Mouse (Mus musculus): ENCODE data around the gene Edem3.

DNA sequence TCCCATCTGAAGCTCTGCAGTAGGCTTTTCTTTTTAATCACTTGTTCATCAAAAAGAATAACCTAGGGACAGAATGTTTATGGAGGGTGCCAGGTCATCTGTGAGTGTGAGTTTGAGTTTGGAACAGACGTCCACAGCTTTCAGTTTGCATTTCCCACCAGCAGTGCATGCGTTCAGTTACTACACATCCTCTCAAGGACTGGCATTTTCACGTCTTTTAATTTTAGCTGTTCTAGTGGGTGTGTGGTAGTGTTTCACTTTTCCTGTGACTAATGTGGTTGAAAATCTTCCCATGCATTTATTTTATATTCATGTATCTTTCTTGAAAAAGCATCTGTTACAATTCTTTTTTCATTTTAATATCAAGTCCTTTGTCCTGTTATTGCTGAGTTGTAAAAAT, 9.1 kb downstream of the Edem3 start:
- TF ChIP-seq CTCF (IDR thresholded peaks at IDR 0.05; ENCODE audit: extremely low read depth, insufficient read depth, low read length): no peak
- TF ChIP-seq POLR2A (IDR thresholded peaks at IDR 0.05; ENCODE audit: extremely low read depth, insufficient read depth, low read length): no peak

All from cortical plate, adult 2 months (tissue).